Mouse (Mus musculus) lung, embryonic 15.5 days (tissue): ENCODE measurements around the gene Gramd1a. TPM values are rescaled to one million over a fixed set of nuclear protein-coding genes. Genes with fewer than 3 reads are reported as not detected.
A peak's percentile ranks its signal among the peaks of the same experiment; 100 is the strongest.

ENCODE experiments used
- ATAC-seq: fragments of 200-750 bp; cut with Nextera tagmentation; 2 replicates; pipeline ENCODE4 v1.8.0; 2017; ENCODE audit warnings: moderate number of reproducible peaks, borderline replicate concordance; ENCODE audit not compliant: low FRiP score, low TSS enrichment; ENCODE audit errors: extremely low read depth
- H3K27ac ChIP-seq: fragments of 300-500 bp; sonication (generic); 2 replicates; pipeline ENCODE4 v1.5.1; 2015; ENCODE audit warnings: moderate library complexity, mild to moderate bottlenecking, inconsistent platforms
- H3K27me3 ChIP-seq: fragments of 300-500 bp; sonication (generic); 2 replicates; pipeline ENCODE4 v1.6.1; 2015; ENCODE audit warnings: inconsistent platforms
- H3K36me3 ChIP-seq: fragments of 300-500 bp; sonication (generic); 2 replicates; pipeline ENCODE4 v1.6.1; 2015; ENCODE audit warnings: inconsistent platforms
- H3K4me1 ChIP-seq: fragments of 300-500 bp; sonication (generic); 2 replicates; pipeline ENCODE4 v1.6.1; 2015; ENCODE audit warnings: inconsistent platforms
- H3K4me2 ChIP-seq: fragments of 300-500 bp; sonication (generic); 2 replicates; pipeline ENCODE4 v1.6.1; 2015; ENCODE audit warnings: inconsistent platforms, mild to moderate bottlenecking, moderate library complexity
- H3K4me3 ChIP-seq: fragments of 300-500 bp; sonication (generic); 2 replicates; pipeline ENCODE4 v1.5.1; 2015; ENCODE audit warnings: mild to moderate bottlenecking, inconsistent platforms
- H3K9ac ChIP-seq: fragments of 300-500 bp; sonication (generic); 2 replicates; pipeline ENCODE4 v1.6.1; 2015; ENCODE audit warnings: inconsistent platforms
- H3K9me3 ChIP-seq: fragments of 300-500 bp; sonication (generic); 2 replicates; pipeline ENCODE4 v1.6.1; 2016; ENCODE audit warnings: inconsistent platforms
- WGBS: fragments of 180-500 bp; shearing (Covaris S2); methylation state at CpG from one replicate; pipeline ENCODE4 v1.1.7; 2015; 5-methylcytosine and 5-hydroxymethylcytosine counted together
- polyA plus RNA-seq: library from polyadenylated mRNA; unstranded; fragments of >200 nt; fragmentation: Nextera tagmentation; extraction: Ambion mirVana; gene quantifications from 2 replicates; pipeline ENCODE4 v1.2.1, GENCODE M21; 2015

The Gramd1a gene
- polyA plus RNA-seq, 1 experiment from 2014 or later, result 65.5 TPM

DNA sequence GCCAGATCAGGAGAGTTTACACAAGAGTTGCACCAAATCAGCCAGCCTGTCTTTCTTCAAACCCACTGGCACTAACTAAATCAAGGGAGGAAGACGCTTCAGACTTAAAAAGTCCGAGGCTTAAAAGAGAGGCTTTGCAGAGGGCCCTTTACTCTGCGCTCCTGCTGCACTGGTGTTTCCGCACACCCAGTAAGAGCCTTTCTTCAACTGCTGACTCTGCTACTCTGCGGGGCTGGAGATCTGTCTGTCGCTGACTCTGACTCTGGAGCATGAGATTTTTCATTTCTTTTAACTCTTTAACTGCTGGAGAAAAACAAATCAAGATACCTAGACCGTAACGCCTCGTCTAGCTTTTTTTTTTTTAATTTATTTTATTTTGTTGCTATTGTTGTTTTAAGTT is 71.6 kb downstream of the Gramd1a start:
- H3K27ac ChIP-seq, result peak overlapping the region; percentile 32
- no peaks in the 10 kb centered on the region for H3K36me3 ChIP-seq
- WGBS, result 40% methylated on average over 9 of the region's 9 CpGs
- no peak overlapping the region for H3K4me2 ChIP-seq
- peaks cover 21% of the 10 kb centered on the region for H3K4me1 ChIP-seq
- H3K9me3 ChIP-seq, result no peaks in the 10 kb centered on the region
- no peak overlapping the region for H3K4me3 ChIP-seq
- ATAC-seq, result no peak
- no peak overlapping the region for H3K9ac ChIP-seq
- no peaks in the 10 kb centered on the region for H3K27me3 ChIP-seq

DNA sequence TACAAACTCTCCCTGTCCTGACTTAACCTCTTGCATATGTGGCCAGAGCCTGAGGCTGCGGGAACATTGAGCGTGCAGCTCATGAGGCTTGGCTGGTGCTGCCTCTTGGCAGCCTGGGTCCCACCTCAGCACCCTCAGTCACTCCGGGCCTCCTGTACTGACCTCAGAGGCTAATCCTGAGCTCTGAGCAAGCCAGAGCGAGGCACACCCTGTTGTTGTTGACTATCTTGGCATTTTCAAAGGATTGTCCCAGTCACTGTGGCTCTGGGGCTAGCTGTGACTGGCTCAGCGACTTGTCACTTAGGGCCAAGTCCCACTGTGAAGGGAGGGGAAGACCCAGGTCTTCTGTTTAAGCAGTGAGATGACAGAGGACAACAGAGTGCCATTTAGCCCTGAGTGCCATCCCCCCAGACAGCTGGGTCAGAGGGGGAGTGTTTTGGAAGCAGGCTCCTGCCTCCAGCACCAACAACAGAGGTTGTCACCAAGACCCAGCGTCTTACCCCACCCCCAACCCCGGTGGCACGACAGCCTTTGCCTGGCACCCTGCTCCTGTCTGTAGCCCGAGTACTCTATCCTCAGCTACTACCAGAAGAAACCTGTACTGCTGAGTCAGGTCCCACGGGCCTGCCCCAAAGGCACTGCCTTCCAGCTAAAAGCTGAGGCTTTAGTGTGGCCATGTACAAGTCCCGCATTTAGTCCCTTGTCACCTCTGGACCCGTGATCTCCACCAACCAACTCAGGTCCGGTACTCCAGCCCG is 72.7 kb downstream of the Gramd1a start:
- Histone ChIP-seq H3K9me3 (no peaks in the 10 kb centered on the region), H3K4me2 (no peak overlapping the region), H3K27ac (no peak overlapping the region), H3K4me3 (no peak overlapping the region), H3K4me1 (peaks cover 21% of the 10 kb centered on the region), H3K36me3 (no peaks in the 10 kb centered on the region), H3K27me3 (no peaks in the 10 kb centered on the region), H3K9ac (no peak overlapping the region)
- WGBS, result 64% methylated on average over 14 of the region's 14 CpGs
- no peak for ATAC-seq

DNA sequence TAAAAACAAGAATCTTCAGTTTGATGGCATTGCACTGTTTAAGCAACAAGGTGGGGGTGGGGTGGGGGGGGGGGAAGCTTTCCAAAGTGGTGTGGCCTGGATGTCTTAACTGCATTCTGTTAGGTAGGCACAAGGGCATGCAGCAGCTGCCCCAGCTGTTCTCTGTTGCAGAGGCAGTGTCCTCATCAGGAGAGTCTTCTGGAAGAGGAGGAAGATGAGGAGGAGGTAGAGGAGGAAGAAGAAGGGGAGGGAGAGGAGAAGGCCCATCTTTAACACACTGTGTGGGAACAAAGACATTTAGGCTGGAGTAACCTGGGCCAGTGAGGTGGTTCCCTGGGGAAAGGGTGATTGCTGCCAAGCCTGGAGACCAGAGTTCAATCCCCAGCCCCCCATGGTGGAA is 73.6 kb downstream of the Gramd1a start:
- Histone ChIP-seq H3K4me2 (no peak overlapping the region), H3K4me1 (peaks cover 27% of the 10 kb centered on the region), H3K4me3 (no peak overlapping the region), H3K9ac (no peak overlapping the region), H3K9me3 (no peaks in the 10 kb centered on the region), H3K27me3 (no peaks in the 10 kb centered on the region), H3K36me3 (no peaks in the 10 kb centered on the region), H3K27ac (no peak overlapping the region)
- ATAC-seq, result no peak

DNA sequence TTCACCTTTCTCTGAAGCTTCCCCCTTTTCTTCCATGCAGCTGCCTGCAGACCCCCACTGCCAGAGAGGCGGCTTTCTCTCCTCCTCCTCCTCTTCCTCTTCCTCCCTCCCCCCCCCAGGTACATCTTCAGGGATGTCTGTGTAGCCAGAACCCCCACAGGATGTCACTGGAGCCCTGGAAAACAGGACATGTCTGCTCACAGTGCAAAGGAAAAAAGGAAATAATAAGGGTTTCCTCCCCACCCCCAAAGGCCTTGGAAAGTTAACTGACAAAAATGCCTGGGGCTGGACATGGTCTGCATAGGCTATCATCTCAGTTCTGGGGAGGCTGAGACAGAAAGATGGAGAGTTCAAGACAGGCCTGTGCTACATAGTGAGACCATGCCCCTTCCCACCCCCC is 74.6 kb downstream of the Gramd1a start:
- Histone ChIP-seq H3K9me3 (no peaks in the 10 kb centered on the region), H3K4me3 (no peak overlapping the region), H3K4me2 (no peak overlapping the region), H3K9ac (no peak overlapping the region), H3K27me3 (no peaks in the 10 kb centered on the region), H3K4me1 (peaks cover 32% of the 10 kb centered on the region), H3K36me3 (no peaks in the 10 kb centered on the region), H3K27ac (no peak overlapping the region)
- no peak for ATAC-seq
- WGBS, result 41% methylated on average over 1 of the region's 1 CpGs

DNA sequence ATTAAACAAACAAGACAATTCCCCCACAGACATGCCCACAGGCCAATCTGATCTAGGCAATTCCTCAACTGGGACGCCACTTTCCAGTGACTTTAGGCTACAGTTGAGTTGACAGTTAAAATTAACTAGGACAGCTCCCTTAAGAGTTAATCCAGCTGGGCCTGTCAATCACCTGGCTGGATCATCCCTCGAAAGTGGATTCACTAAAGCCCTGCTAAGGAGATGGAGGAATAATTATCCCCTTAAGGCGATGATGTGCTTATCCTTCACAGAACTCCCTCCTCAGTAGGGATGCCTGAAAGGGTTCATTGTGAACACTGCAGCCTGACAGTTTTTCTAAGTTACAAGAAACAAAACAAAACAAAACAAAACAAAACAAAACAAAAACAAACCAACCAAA is 75.1 kb downstream of the Gramd1a start:
- no peak for ATAC-seq
- Histone ChIP-seq H3K27ac (no peak overlapping the region), H3K36me3 (no peaks in the 10 kb centered on the region), H3K27me3 (no peaks in the 10 kb centered on the region), H3K4me1 (peaks cover 30% of the 10 kb centered on the region), H3K9ac (no peak overlapping the region), H3K4me3 (no peak overlapping the region), H3K9me3 (no peaks in the 10 kb centered on the region), H3K4me2 (no peak overlapping the region)
- 53% methylated on average over 3 of the region's 3 CpGs for WGBS

Other genes with a start within 250 kb of the Gramd1a start
- gene Mag, start 241.0 kb downstream of the Gramd1a start, polyA plus RNA-seq, result 0.32 and 0.34 TPM in 2 replicates
- gene Hamp2, start 231.2 kb downstream of the Gramd1a start, polyA plus RNA-seq, result not detected in 2 replicates
- gene Hamp, start 211.9 kb downstream of the Gramd1a start, polyA plus RNA-seq, result 0.78 TPM in 1 of 2 replicates, not detected in the other
- 25.6 and 27.5 TPM in 2 replicates for gene Usf2, start 199.1 kb downstream of the Gramd1a start, polyA plus RNA-seq
- 80.6 and 89.1 TPM in 2 replicates for gene Lsr, start 182.4 kb downstream of the Gramd1a start, polyA plus RNA-seq
- gene Fam187b, start 182.1 kb downstream of the Gramd1a start, polyA plus RNA-seq, result 6.3 TPM in 2 replicates
- gene Fxyd5, start 113.4 kb downstream of the Gramd1a start, polyA plus RNA-seq, result 50.1 TPM in 2 replicates
- gene Fxyd7, start 104.4 kb downstream of the Gramd1a start, polyA plus RNA-seq, result 5.2 and 5.3 TPM in 2 replicates
- 82.5 and 86.9 TPM in 2 replicates for gene Fxyd1, start 98.7 kb downstream of the Gramd1a start, polyA plus RNA-seq
- 0.21 and 0.35 TPM in 2 replicates for gene Lgi4, start 96.6 kb downstream of the Gramd1a start, polyA plus RNA-seq
- 50.1 and 54.3 TPM in 2 replicates for gene Fxyd3, start 79.2 kb downstream of the Gramd1a start, polyA plus RNA-seq
- gene Hpn, start 40.6 kb downstream of the Gramd1a start, polyA plus RNA-seq, result 14.6 and 16.7 TPM in 2 replicates
- 1.5 and 1.8 TPM in 2 replicates for gene Scn1b, start 28.9 kb downstream of the Gramd1a start, polyA plus RNA-seq
- not detected in 2 replicates for gene Scgb2b2, start 134.6 kb upstream of the Gramd1a start, polyA plus RNA-seq
- not detected in 2 replicates for gene Scgb1b2, start 135.9 kb upstream of the Gramd1a start, polyA plus RNA-seq
- not detected in 2 replicates for gene Scgb2b3, start 206.2 kb upstream of the Gramd1a start, polyA plus RNA-seq
- gene Scgb1b3, start 219.7 kb upstream of the Gramd1a start, polyA plus RNA-seq, result not detected in 2 replicates